Mouse (Mus musculus): Measurements from ENCODE around the gene Fopnl. TPM values are rescaled to one million over a fixed set of nuclear protein-coding genes. Genes with fewer than 3 reads are reported as not detected.

Fopnl gene
- polyA plus RNA-seq, 1 experiment from 2014 or later, result 198 TPM

DNA sequence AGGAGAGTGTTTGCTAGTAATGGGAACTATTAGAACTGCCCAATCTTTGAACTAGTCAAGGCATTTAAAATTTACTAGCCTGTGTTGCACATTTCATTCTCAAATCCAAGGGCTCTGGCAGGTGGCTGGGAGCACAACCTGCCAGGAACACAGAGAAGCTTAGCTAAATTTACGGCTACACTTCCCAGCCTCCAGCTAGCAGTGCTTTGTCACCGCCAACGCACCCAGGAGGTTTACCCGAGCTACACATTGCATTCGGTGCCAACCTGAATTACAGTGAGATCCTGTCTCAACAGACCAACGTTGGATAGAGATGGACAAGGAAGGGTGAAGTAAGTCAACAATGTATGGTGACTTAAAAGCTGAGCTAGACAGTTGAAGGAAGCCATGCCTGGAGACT lies 54.0 kb downstream of the Fopnl start:
- H3K36me3 ChIP-seq (replicated peaks), result no peaks in the 10 kb centered on the region
- H3K9ac ChIP-seq, result no peak overlapping the region
- ATAC-seq (replicated peaks), result no peak
- no peak overlapping the region for H3K4me2 ChIP-seq
- H3K4me3 ChIP-seq, result no peak overlapping the region
- H3K4me1 ChIP-seq, result no peaks in the 10 kb centered on the region
- H3K27me3 ChIP-seq (replicated peaks), result no peaks in the 10 kb centered on the region
- H3K27ac ChIP-seq, result no peak overlapping the region
- H3K9me3 ChIP-seq, result no peaks in the 10 kb centered on the region
- WGBS, result 90% methylated on average over 6 of the region's 6 CpGs

GRCm38 (mm10) chr16:14262410-14262809 lies 54.8 kb downstream of the Fopnl start:
- 74% methylated on average over 1 of the region's 1 CpGs for WGBS
- H3K4me2 ChIP-seq, result no peak overlapping the region

DNA sequence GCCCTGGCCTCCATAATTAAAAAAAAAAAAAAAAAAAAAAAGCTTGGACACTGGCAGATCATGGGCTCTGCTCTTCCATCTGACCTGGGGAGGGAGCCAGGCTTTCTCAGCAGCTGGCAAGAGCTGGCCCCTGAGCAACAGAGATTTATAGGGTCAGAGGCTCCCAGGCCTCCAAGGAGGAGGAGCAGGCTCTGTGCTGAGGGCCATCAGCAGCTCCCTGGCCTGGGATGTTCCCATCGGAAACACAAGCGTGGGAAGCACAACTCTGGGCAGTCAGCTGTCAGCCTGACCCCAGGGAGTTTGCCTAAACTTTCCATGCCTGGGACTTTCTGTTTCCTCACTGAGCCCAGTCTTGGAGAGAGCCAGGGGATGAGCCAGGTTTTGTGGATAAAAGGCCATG lies 58.3 kb downstream of the Fopnl start:
- H3K4me3 ChIP-seq, result no peak overlapping the region
- WGBS, result 73% methylated on average over 2 of the region's 2 CpGs
- no peak for ATAC-seq (replicated peaks)
- H3K27ac ChIP-seq, result no peak overlapping the region
- no peak overlapping the region for H3K4me2 ChIP-seq
- no peak overlapping the region for H3K9ac ChIP-seq
- no peaks in the 10 kb centered on the region for H3K36me3 ChIP-seq (replicated peaks)
- no peaks in the 10 kb centered on the region for H3K4me1 ChIP-seq
- no peaks in the 10 kb centered on the region for H3K9me3 ChIP-seq
- no peaks in the 10 kb centered on the region for H3K27me3 ChIP-seq (replicated peaks)

More at GRCm38 (mm10) chr16:14262410-14262809, 54.8 kb downstream of the Fopnl start:
- Histone ChIP-seq H3K36me3 (replicated peaks) (no peaks in the 10 kb centered on the region), H3K4me1 (no peaks in the 10 kb centered on the region), H3K4me3 (no peak overlapping the region), H3K27ac (no peak overlapping the region), H3K27me3 (replicated peaks) (no peaks in the 10 kb centered on the region), H3K9ac (no peak overlapping the region), H3K9me3 (no peaks in the 10 kb centered on the region)
- ATAC-seq (replicated peaks), result no peak

DNA sequence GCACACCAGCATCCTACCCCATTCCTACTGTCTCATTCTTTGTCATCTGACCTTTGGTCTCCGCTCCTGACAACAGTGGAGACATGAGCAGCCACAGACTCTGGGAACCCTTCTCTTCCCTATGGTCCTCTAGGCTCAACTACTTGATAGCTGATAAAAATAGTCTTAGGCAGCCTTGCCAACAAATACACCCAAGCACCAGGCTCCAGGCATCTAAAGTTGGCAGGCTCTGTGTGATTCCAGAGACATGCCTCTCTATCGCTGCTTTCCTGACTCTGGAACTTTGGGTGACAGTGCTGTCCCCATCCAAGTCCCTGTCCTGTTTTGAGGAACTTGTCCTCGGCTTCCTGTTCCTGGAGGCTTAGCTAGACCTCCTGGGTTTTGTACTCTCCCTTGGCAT lies 63.6 kb downstream of the Fopnl start:
- WGBS, result 85% methylated on average over 3 of the region's 3 CpGs
- Histone ChIP-seq H3K4me2 (no peak overlapping the region), H3K4me3 (no peak overlapping the region), H3K27me3 (replicated peaks) (no peaks in the 10 kb centered on the region), H3K4me1 (no peaks in the 10 kb centered on the region), H3K36me3 (replicated peaks) (no peaks in the 10 kb centered on the region), H3K9ac (no peak overlapping the region), H3K9me3 (no peaks in the 10 kb centered on the region), H3K27ac (no peak overlapping the region)
- no peak for ATAC-seq (replicated peaks)

- ATAC-seq (replicated peaks), result no peak
- Histone ChIP-seq H3K4me2 (no peak overlapping the region), H3K9ac (no peak overlapping the region), H3K9me3 (no peaks in the 10 kb centered on the region), H3K27me3 (replicated peaks) (no peaks in the 10 kb centered on the region), H3K4me1 (no peaks in the 10 kb centered on the region), H3K27ac (no peak overlapping the region), H3K36me3 (replicated peaks) (no peaks in the 10 kb centered on the region), H3K4me3 (no peak overlapping the region)
- 83% methylated on average over 4 of the region's 4 CpGs for WGBS
These were observed 64.3 kb downstream of the Fopnl start for GRCm38 (mm10) chr16:14252877-14253276.

GRCm38 (mm10) chr16:14249913-14250312 lies 67.3 kb downstream of the Fopnl start:
- no peak for ATAC-seq (replicated peaks)
- Histone ChIP-seq H3K9ac (no peak overlapping the region), H3K36me3 (replicated peaks) (no peaks in the 10 kb centered on the region), H3K4me3 (no peak overlapping the region), H3K4me1 (no peaks in the 10 kb centered on the region), H3K27me3 (replicated peaks) (no peaks in the 10 kb centered on the region), H3K4me2 (no peak overlapping the region), H3K27ac (no peak overlapping the region), H3K9me3 (no peaks in the 10 kb centered on the region)
- WGBS, result 60% methylated on average over 1 of the region's 1 CpGs

Other genes with a start within 250 kb of the Fopnl start
- 23.7 and 27.5 TPM in 2 replicates for gene Nde1, start 154.1 kb downstream of the Fopnl start, polyA plus RNA-seq (2015; fragmentation: Nextera tagmentation; extraction: Ambion mirVana)
- 16.2 and 16.3 TPM in 2 replicates for gene Marf1, start 154.1 kb downstream of the Fopnl start, polyA plus RNA-seq (2015; fragmentation: Nextera tagmentation; extraction: Ambion mirVana)
- gene Myh11, start 26.0 kb downstream of the Fopnl start, polyA plus RNA-seq (2015; fragmentation: Nextera tagmentation; extraction: Ambion mirVana), result 0.41 and 0.58 TPM in 2 replicates
- gene Abcc1, start 44.2 kb upstream of the Fopnl start, polyA plus RNA-seq (2015; fragmentation: Nextera tagmentation; extraction: Ambion mirVana), result 9.4 and 10.6 TPM in 2 replicates
- gene A630010A05Rik, start 244.9 kb upstream of the Fopnl start, polyA plus RNA-seq (2015; fragmentation: Nextera tagmentation; extraction: Ambion mirVana), result not detected in 2 replicates

Data from midbrain, embryonic 15.5 days (tissue).